ENCODE assay signal across 8 mouse cellular contexts in the genomic region with DNA sequence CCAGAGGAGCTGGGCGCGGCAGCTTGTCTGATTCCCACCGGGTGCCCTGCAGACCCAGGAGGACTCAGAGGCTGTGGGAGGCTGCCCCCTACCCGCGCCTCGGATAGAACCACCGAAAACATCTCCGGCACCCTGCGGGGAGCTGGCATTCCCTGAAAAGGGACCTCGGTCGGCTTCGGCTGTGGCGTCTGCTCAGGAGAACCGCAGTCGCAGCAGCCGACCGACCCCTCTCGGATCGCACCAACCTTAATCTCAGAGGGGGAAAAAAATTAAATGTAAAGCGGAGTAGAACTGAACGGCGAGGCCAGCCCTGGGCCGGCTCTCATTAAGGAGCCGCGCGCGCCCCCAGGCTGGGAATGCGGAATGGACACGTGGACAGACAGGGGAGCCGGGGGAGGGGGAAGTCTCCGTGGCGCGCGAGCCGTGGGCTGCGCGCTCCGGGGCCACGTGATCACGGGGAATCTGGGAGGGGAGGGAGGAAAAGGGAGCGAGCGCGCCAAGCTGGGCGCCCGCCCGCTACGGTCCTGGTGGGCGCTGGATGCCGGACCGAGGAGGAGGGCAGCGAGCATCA. TPM values are rescaled to one million over a fixed set of nuclear protein-coding genes. Genes with fewer than 3 reads are reported as not detected.
DNase-seq lines count a peak whose midpoint lies in the region; ATAC-seq and TF ChIP-seq lines count a peak whose summit lies in the region.

No protein-coding gene starts in this region.

- H3K27me3 ChIP-seq in forebrain, embryonic 16.5 days (replicated peaks; ENCODE audit: control insufficient read depth, insufficient read depth, low read length), result peaks cover 27% of the 10 kb centered on the region
- peaks cover 78% of the 10 kb centered on the region for H3K27me3 ChIP-seq in intestine, embryonic 15.5 days (replicated peaks)
- H3K27me3 ChIP-seq in limb, embryonic 12.5 days, result peaks cover 98% of the 10 kb centered on the region

- H3K4me3 ChIP-seq in gastrocnemius, adult 2 months, result peak overlapping the region; percentile 65
- H3K4me3 ChIP-seq in forebrain, embryonic 16.5 days (replicated peaks; ENCODE audit: low read length), result peak overlapping the region; percentile 66
- peak overlapping the region; percentile 56 for H3K4me3 ChIP-seq in intestine, embryonic 15.5 days (replicated peaks)
- peak overlapping the region; percentile 59 for H3K4me3 ChIP-seq in limb, embryonic 12.5 days (replicated peaks)

- DNase-seq in gastrocnemius, adult 2 months, result no peak
- DNase-seq in gastrocnemius, adult 18-20 months (ENCODE audit: low spot score), result no peak
- peak; percentile 71 for DNase-seq in cerebellum, adult 18-20 months
- peak; percentile 84 for DNase-seq in retina, embryonic 14.5 days (ENCODE audit: low spot score)
- DNase-seq in urinary bladder, adult 2 months (ENCODE audit: low spot score), result no peak

- no peaks in the 10 kb centered on the region for H3K9me3 ChIP-seq in forebrain, embryonic 16.5 days (ENCODE audit: control insufficient read depth, low read length)
- no peaks in the 10 kb centered on the region for H3K9me3 ChIP-seq in intestine, embryonic 15.5 days
- H3K9me3 ChIP-seq in limb, embryonic 12.5 days, result no peaks in the 10 kb centered on the region

- TF ChIP-seq CTCF in gastrocnemius, adult 2 months (IDR thresholded peaks at IDR 0.05), result no peak

- intact Hi-C loops in gastrocnemius, adult 2 months (cut with DNase I), result no loop called here

- H3K36me3 ChIP-seq in forebrain, embryonic 16.5 days (ENCODE audit: control insufficient read depth, insufficient read depth), result no peaks in the 10 kb centered on the region
- H3K36me3 ChIP-seq in intestine, embryonic 15.5 days, result no peaks in the 10 kb centered on the region
- no peaks in the 10 kb centered on the region for H3K36me3 ChIP-seq in limb, embryonic 12.5 days

- ATAC-seq in forebrain, embryonic 16.5 days, result peak; percentile 81
- ATAC-seq in intestine, embryonic 15.5 days, result peak; percentile 81
- peak; percentile 64; the same call in 1 of the 2 replicates for ATAC-seq in limb, embryonic 12.5 days (ENCODE audit: insufficient number of reproducible peaks, insufficient read depth, low FRiP score, low TSS enrichment, low read depth)

- WGBS in forebrain, embryonic 16.5 days, result under 1% methylated on average over 51 of the region's 51 CpGs
- WGBS in intestine, embryonic 15.5 days, result under 1% methylated on average over 51 of the region's 51 CpGs
- WGBS in limb, embryonic 12.5 days, result under 1% methylated on average over 50 of the region's 51 CpGs

- peaks cover 28% of the 10 kb centered on the region for H3K4me1 ChIP-seq in forebrain, embryonic 16.5 days (replicated peaks; ENCODE audit: control insufficient read depth, insufficient read depth, low read length)
- peaks cover 23% of the 10 kb centered on the region for H3K4me1 ChIP-seq in intestine, embryonic 15.5 days (replicated peaks)
- peaks cover 29% of the 10 kb centered on the region for H3K4me1 ChIP-seq in limb, embryonic 12.5 days (replicated peaks)

- peak overlapping the region; percentile 65 for H3K9ac ChIP-seq in forebrain, embryonic 16.5 days (replicated peaks; ENCODE audit: low read depth, low read length)
- peak overlapping the region; percentile 49; the same call in 1 of the 2 replicates for H3K9ac ChIP-seq in intestine, embryonic 15.5 days
- peak overlapping the region; percentile 44; the same call in 1 of the 2 replicates for H3K9ac ChIP-seq in limb, embryonic 12.5 days (replicated peaks)

- peak overlapping the region; percentile 99 for H3K4me2 ChIP-seq in forebrain, embryonic 16.5 days (ENCODE audit: low read length)
- H3K4me2 ChIP-seq in intestine, embryonic 15.5 days (replicated peaks), result peak overlapping the region; percentile 93
- H3K4me2 ChIP-seq in limb, embryonic 12.5 days, result peak overlapping the region; percentile 93

- H3K27ac ChIP-seq in gastrocnemius, adult 2 months, result no peak overlapping the region
- no peak overlapping the region for H3K27ac ChIP-seq in forebrain, embryonic 16.5 days (ENCODE audit: low read length)
- H3K27ac ChIP-seq in intestine, embryonic 15.5 days, result no peak overlapping the region
- no peak overlapping the region for H3K27ac ChIP-seq in limb, embryonic 12.5 days

RNA-seq across cellular contexts. Expression of a gene that starts 1.6 kb away (rescaled TPM):
- not detected for total RNA-seq in gastrocnemius, adult 2 months (2021)
- not detected for total RNA-seq in gastrocnemius, adult 18-20 months (2021)
- 0.82 and 1.4 TPM in 2 replicates for polyA plus RNA-seq in forebrain, embryonic 16.5 days (2015; fragmentation: Nextera tagmentation; extraction: Ambion mirVana)
- polyA plus RNA-seq in intestine, embryonic 15.5 days (2015; fragmentation: Nextera tagmentation; extraction: Ambion mirVana), result 0.80 and 0.91 TPM in 2 replicates
- polyA plus RNA-seq in limb, embryonic 12.5 days (2016; fragmentation: Nextera tagmentation; extraction: Ambion mirVana), result 0.70 and 0.76 TPM in 2 replicates
- 1.8 TPM in 2 replicates for polyA plus RNA-seq in urinary bladder, adult 2 months (2012; rRNA removed)

Comparison
In these comparisons a context has a peak if more than half of its experiments do, and no peak if none do; other contexts are left out.
1. DNase-seq: peak in cerebellum, adult 18-20 months (2 of 2) and retina, embryonic 14.5 days (single experiment); none in gastrocnemius, adult 2 months (single experiment), gastrocnemius, adult 18-20 months (single experiment) and urinary bladder, adult 2 months (single experiment).
2. Peak in every context shown above with its lines, with median percentiles within 50 percentile points of each other: H3K4me3 ChIP-seq, ATAC-seq, H3K4me2 ChIP-seq and H3K9ac ChIP-seq.